In genomic region chr7:4741151-4741550, GRCm38 (mm10) we compare ENCODE assay signal across 7 mouse cellular contexts. TPM values are rescaled to one million over a fixed set of nuclear protein-coding genes. Genes with fewer than 3 reads are reported as not detected.
DNase-seq lines count a peak whose midpoint lies in the region; ATAC-seq and TF ChIP-seq lines count a peak whose summit lies in the region.

No protein-coding gene starts in this region.

- WGBS in embryonic facial prominence, embryonic 15.5 days, result 9% methylated on average over 4 of the region's 4 CpGs
- 4% methylated on average over 4 of the region's 4 CpGs for WGBS in heart, embryonic 15.5 days

- peak overlapping the region; percentile 58 to 74 for H3K4me3 ChIP-seq in MEL (ENCODE audit: control insufficient read depth in 1 of 2, insufficient read depth in 1 of 2, low read depth in 2 of 2, low read length in 2 of 2)
- peak overlapping the region; percentile 81 for H3K4me3 ChIP-seq in embryonic facial prominence, embryonic 15.5 days (replicated peaks)
- H3K4me3 ChIP-seq in heart, embryonic 15.5 days, result peak overlapping the region; percentile 68

- H3K27ac ChIP-seq in MEL (ENCODE audit: control insufficient read depth, low read depth, low read length), result peak overlapping the region; percentile 61
- H3K27ac ChIP-seq in embryonic facial prominence, embryonic 15.5 days (replicated peaks), result peak overlapping the region; percentile 91
- peak overlapping the region; percentile 89 for H3K27ac ChIP-seq in heart, embryonic 15.5 days

- H3K79me2 ChIP-seq in MEL (ENCODE audit: control insufficient read depth, insufficient read depth, low read length, poor library complexity), result no peaks in the 10 kb centered on the region; the same call in 1 of the 2 replicates

- TF ChIP-seq EP300 in MEL (IDR thresholded peaks at IDR 0.05; ENCODE audit: low read depth in 1 of 2, low read length in 2 of 2), result no peak

- TF ChIP-seq CTCF in MEL (IDR thresholded peaks at IDR 0.05 in 2 of 3, conservative IDR thresholded peaks at IDR 0.05 in 1 of 3; ENCODE audit: control insufficient read depth in 1 of 3, insufficient read depth in 1 of 3, low read depth in 2 of 3, low read length in 3 of 3, poor library complexity in 1 of 3, severe bottlenecking in 1 of 3), result no peak

- peak in 1 of 2 experiments; percentile 60; a peak in 2 of 4 replicates for TF ChIP-seq POLR2A in MEL (IDR thresholded peaks at IDR 0.05; ENCODE audit: control insufficient read depth in 1 of 2, insufficient read depth in 1 of 2, low read depth in 1 of 2, low read length in 2 of 2, poor library complexity in 1 of 2)

- H3K9me3 ChIP-seq in MEL (replicated peaks; ENCODE audit: insufficient read depth, low read length), result no peaks in the 10 kb centered on the region
- H3K9me3 ChIP-seq in embryonic facial prominence, embryonic 15.5 days (replicated peaks), result no peaks in the 10 kb centered on the region
- H3K9me3 ChIP-seq in heart, embryonic 15.5 days (replicated peaks), result no peaks in the 10 kb centered on the region

- peak overlapping the region; percentile 80 for H3K4me2 ChIP-seq in embryonic facial prominence, embryonic 15.5 days (replicated peaks)
- H3K4me2 ChIP-seq in heart, embryonic 15.5 days, result peak overlapping the region; percentile 80

- peaks cover 2 to 10% of the 10 kb centered on the region in 2 experiments for H3K4me1 ChIP-seq in MEL (ENCODE audit: control insufficient read depth in 1 of 2, insufficient read depth in 2 of 2, low read length in 2 of 2)
- H3K4me1 ChIP-seq in embryonic facial prominence, embryonic 15.5 days, result peaks cover 31% of the 10 kb centered on the region
- peaks cover 28% of the 10 kb centered on the region for H3K4me1 ChIP-seq in heart, embryonic 15.5 days (replicated peaks)

- no peak for TF ChIP-seq RAD21 in MEL (IDR thresholded peaks at IDR 0.05; ENCODE audit: low read depth, low read length)

- peak; percentile 79 for DNase-seq in MEL (ENCODE audit: low read depth, low spot score)
- peak; percentile 82 for DNase-seq in adrenal gland, postnatal 14 days
- DNase-seq in kidney, postnatal 14 days, result peak; percentile 84
- DNase-seq in lung, postnatal 4 days, result peak; percentile 66 to 75
- peak; percentile 58 for DNase-seq in spleen, adult 12 weeks (ENCODE audit: low spot score)

- peaks cover 0 to 4% of the 10 kb centered on the region in 2 experiments; a peak in 2 of 4 replicates for H3K36me3 ChIP-seq in MEL (ENCODE audit: control insufficient read depth in 1 of 2, insufficient read depth in 2 of 2, low read length in 2 of 2)
- H3K36me3 ChIP-seq in embryonic facial prominence, embryonic 15.5 days, result peaks cover 32% of the 10 kb centered on the region
- peaks cover 15% of the 10 kb centered on the region; the same call in 1 of the 2 replicates for H3K36me3 ChIP-seq in heart, embryonic 15.5 days

- no peak for ATAC-seq in embryonic facial prominence, embryonic 15.5 days (ENCODE audit: insufficient number of reproducible peaks, low FRiP score, low TSS enrichment, low read depth)
- no peak for ATAC-seq in heart, embryonic 15.5 days (replicated peaks; ENCODE audit: insufficient number of reproducible peaks, insufficient read depth, low FRiP score, low read depth)

- no peaks in the 10 kb centered on the region for H3K27me3 ChIP-seq in MEL (ENCODE audit: control insufficient read depth in 1 of 2, insufficient read depth in 2 of 2, low read length in 2 of 2)
- H3K27me3 ChIP-seq in embryonic facial prominence, embryonic 15.5 days, result no peaks in the 10 kb centered on the region
- no peaks in the 10 kb centered on the region for H3K27me3 ChIP-seq in heart, embryonic 15.5 days

- peak overlapping the region; percentile 82 for H3K9ac ChIP-seq in MEL (ENCODE audit: control insufficient read depth, low read depth, low read length, poor library complexity, severe bottlenecking)
- peak overlapping the region; percentile 80 for H3K9ac ChIP-seq in embryonic facial prominence, embryonic 15.5 days
- peak overlapping the region; percentile 76 for H3K9ac ChIP-seq in heart, embryonic 15.5 days

TF ChIP-seq in MEL, 35 proteins besides CTCF, POLR2A, EP300 and RAD21:
- TF ChIP-seq NELFE (IDR thresholded peaks at IDR 0.05; ENCODE audit: low read depth, low read length) (peak; percentile 40), JUND (IDR thresholded peaks at IDR 0.05; ENCODE audit: low read depth, low read length) (no peak), MAZ (IDR thresholded peaks at IDR 0.05; ENCODE audit: low read depth, low read length) (no peak; the same call in 1 of the 2 replicates), TBP (IDR thresholded peaks at IDR 0.05; ENCODE audit: low read depth, low read length) (0 out of 2 replicates have a peak, but pooled peaks have one; percentile 30), HCFC1 (IDR thresholded peaks at IDR 0.05; ENCODE audit: low read depth, low read length) (0 out of 2 replicates have a peak, but pooled peaks have one; percentile 20), SIN3A (IDR thresholded peaks at IDR 0.05; ENCODE audit: low read length) (peak; percentile 27; the same call in 1 of the 2 replicates), MYB (IDR thresholded peaks at IDR 0.05; ENCODE audit: low read depth, low read length) (no peak), RCOR1 (IDR thresholded peaks at IDR 0.05; ENCODE audit: low read depth, low read length) (no peak)

RNA-seq across cellular contexts. Expression of gene Kmt5c, which starts 1.2 kb away (rescaled TPM):
- total RNA-seq in MEL (2012; rRNA removed), result 21.0 and 21.8 TPM in 2 replicates
- 10 to 100 TPM in 1 of 2 experiments, not detected in 1; 60.2 TPM for polyA plus RNA-seq in MEL (2012; ENCODE audit: insufficient read depth in 1 of 2, insufficient read length in 2 of 2, low read depth in 1 of 2, low replicate concordance in 2 of 2, missing spikeins in 1 of 2)
- total RNA-seq in adrenal gland, postnatal 14 days (2021), result 60.3 and 70.7 TPM in 2 replicates
- polyA plus RNA-seq in embryonic facial prominence, embryonic 15.5 days (2015; fragmentation: Nextera tagmentation; extraction: Ambion mirVana), result 57.9 and 58.2 TPM in 2 replicates
- polyA plus RNA-seq in heart, embryonic 15.5 days (2015; fragmentation: Nextera tagmentation; extraction: Ambion mirVana), result 47.8 and 59.4 TPM in 2 replicates

RNA-seq across cellular contexts. Expression of gene Cox6b2, which starts 11.7 kb away (rescaled TPM):
- 4.6 and 8.7 TPM in 2 replicates for total RNA-seq in MEL (2012; rRNA removed)
- 10 to 100 TPM in 1 of 2 experiments, not detected in 1; 36.3 TPM for polyA plus RNA-seq in MEL (2012; ENCODE audit: insufficient read depth in 1 of 2, insufficient read length in 2 of 2, low read depth in 1 of 2, low replicate concordance in 2 of 2, missing spikeins in 1 of 2)
- total RNA-seq in adrenal gland, postnatal 14 days (2021), result 28.1 and 31.3 TPM in 2 replicates
- 49.9 and 64.2 TPM in 2 replicates for polyA plus RNA-seq in embryonic facial prominence, embryonic 15.5 days (2015; fragmentation: Nextera tagmentation; extraction: Ambion mirVana)
- 34.9 and 35.6 TPM in 2 replicates for polyA plus RNA-seq in heart, embryonic 15.5 days (2015; fragmentation: Nextera tagmentation; extraction: Ambion mirVana)

RNA-seq across cellular contexts. Expression of gene Tmem150b, which starts 16.1 kb away (rescaled TPM):
- total RNA-seq in MEL (2012; rRNA removed), result 0.31 and 0.39 TPM in 2 replicates
- polyA plus RNA-seq in MEL (2012; ENCODE audit: insufficient read depth in 1 of 2, insufficient read length in 2 of 2, low read depth in 1 of 2, low replicate concordance in 2 of 2, missing spikeins in 1 of 2), result 1 to 10 TPM in 1 of 2 experiments, not detected in 1; 1.4 TPM
- total RNA-seq in adrenal gland, postnatal 14 days (2021), result 0.30 and 0.79 TPM in 2 replicates
- 0.13 and 0.20 TPM in 2 replicates for polyA plus RNA-seq in embryonic facial prominence, embryonic 15.5 days (2015; fragmentation: Nextera tagmentation; extraction: Ambion mirVana)
- 0.11 TPM in 1 of 2 replicates, not detected in the other for polyA plus RNA-seq in heart, embryonic 15.5 days (2015; fragmentation: Nextera tagmentation; extraction: Ambion mirVana)

RNA-seq across cellular contexts. Expression of gene Fam71e2, which starts 30.0 kb away (rescaled TPM):
- total RNA-seq in MEL (2012; rRNA removed), result not detected in 2 replicates
- not detected for polyA plus RNA-seq in MEL (2012; ENCODE audit: insufficient read depth in 1 of 2, insufficient read length in 2 of 2, low read depth in 1 of 2, low replicate concordance in 2 of 2, missing spikeins in 1 of 2)
- not detected in 2 replicates for total RNA-seq in adrenal gland, postnatal 14 days (2021)
- not detected in 2 replicates for polyA plus RNA-seq in embryonic facial prominence, embryonic 15.5 days (2015; fragmentation: Nextera tagmentation; extraction: Ambion mirVana)
- not detected in 2 replicates for polyA plus RNA-seq in heart, embryonic 15.5 days (2015; fragmentation: Nextera tagmentation; extraction: Ambion mirVana)

RNA-seq across cellular contexts. Expression of gene Il11, which starts 41.5 kb away (rescaled TPM):
- 0.12 TPM in 1 of 2 replicates, not detected in the other for total RNA-seq in MEL (2012; rRNA removed)
- under 1 TPM in 1 of 2 experiments, not detected in 1; 0.07 TPM for polyA plus RNA-seq in MEL (2012; ENCODE audit: insufficient read depth in 1 of 2, insufficient read length in 2 of 2, low read depth in 1 of 2, low replicate concordance in 2 of 2, missing spikeins in 1 of 2)
- total RNA-seq in adrenal gland, postnatal 14 days (2021), result not detected in 2 replicates
- 0.36 and 0.37 TPM in 2 replicates for polyA plus RNA-seq in embryonic facial prominence, embryonic 15.5 days (2015; fragmentation: Nextera tagmentation; extraction: Ambion mirVana)
- 0.06 TPM in 1 of 2 replicates, not detected in the other for polyA plus RNA-seq in heart, embryonic 15.5 days (2015; fragmentation: Nextera tagmentation; extraction: Ambion mirVana)
